Mouse (Mus musculus) CH12.LX (cell line): Measurements from ENCODE around the gene Pls3.

ENCODE experiments used
- CTCF ChIP-seq, 2 experiments: IDR thresholded peaks in 1 of 2; conservative IDR thresholded peaks in 1 of 2; 2 replicates each; pipeline ENCODE4 v1.5.1; 2011 to 2012; ENCODE audit warnings: low read depth in 2 of 2, low read length in 2 of 2, improper control_type of control experiment in 1 of 2, inconsistent platforms in 1 of 2, mild to moderate bottlenecking in 1 of 2, moderate library complexity in 1 of 2
- E2F4 ChIP-seq: IDR thresholded peaks from 2 replicates; pipeline ENCODE4 v1.6.1; 2011; ENCODE audit warnings: low read depth, low read length, improper control_type of control experiment; ENCODE audit not compliant: insufficient replicate concordance
- EP300 ChIP-seq: IDR thresholded peaks from 2 replicates; pipeline ENCODE4 v1.6.1; 2011; ENCODE audit warnings: low read length, improper control_type of control experiment
- MAX ChIP-seq: IDR thresholded peaks from 2 replicates; pipeline ENCODE4 v1.6.1; 2011; ENCODE audit warnings: low read length, improper control_type of control experiment
- MEF2A ChIP-seq: IDR thresholded peaks from 2 replicates; pipeline ENCODE4 v1.6.1; 2014; ENCODE audit warnings: low read depth, mild to moderate bottlenecking, inconsistent platforms, low read length, improper control_type of control experiment, borderline replicate concordance
- NELFE ChIP-seq: IDR thresholded peaks from 2 replicates; pipeline ENCODE4 v1.6.1; 2011; ENCODE audit warnings: low read depth, low read length, improper control_type of control experiment
- POLR2A ChIP-seq: IDR thresholded peaks from 2 replicates; pipeline ENCODE4 v1.6.1; 2011; ENCODE audit warnings: low read depth, mild to moderate bottlenecking, improper control_type of control experiment, low read length
- POLR2AphosphoS2 ChIP-seq: IDR thresholded peaks from 2 replicates; pipeline ENCODE4 v1.6.1; 2011; ENCODE audit warnings: low read depth, low read length, improper control_type of control experiment
- ZC3H11A ChIP-seq: IDR thresholded peaks from 2 replicates; pipeline ENCODE4 v1.6.1; 2012; ENCODE audit warnings: low read depth, mild to moderate bottlenecking, inconsistent platforms, low read length, improper control_type of control experiment

GRCm38 (mm10) chrX:75829867-75830255 lies 45.1 kb downstream of the Pls3 start:
- TF ChIP-seq POLR2AphosphoS2 (no peak), NELFE (no peak), ZC3H11A (no peak), MEF2A (no peak), EP300 (no peak), E2F4 (no peak), POLR2A (no peak), CTCF (conservative IDR thresholded peaks at IDR 0.05 in 1 of 2, IDR thresholded peaks at IDR 0.05 in 1 of 2; ENCODE audit: low read depth in 2 of 2, low read length in 2 of 2) (no peak), MAX (no peak)
